Mouse (Mus musculus) left cerebral cortex, adult 8-10 months (tissue): ENCODE results near the gene Phf11b. TPM values are rescaled to one million over a fixed set of nuclear protein-coding genes. Genes with fewer than 3 reads are reported as not detected.
A peak's percentile ranks its signal among the peaks of the same experiment; 100 is the strongest.
"Not testable (repeated sequence)": the region's sequence is repeated elsewhere in the genome, so short reads cannot be mapped to it uniquely, and the experiment has no call there.

Experiments
- DNase-seq, 2 experiments: peaks; one replicate each; pipeline ENCODE4 v3.0.0; 2022; ENCODE audit warnings: low spot score in 2 of 2
- total RNA-seq, 4 experiments: library from RNA; stranded (reverse); gene quantifications; 2 replicates each; pipeline ENCODE4 v1.2.4; 2022

Gene Phf11b
- total RNA-seq, result 1 to 10 TPM in 2 of 4 experiments, under 1 TPM in 2; 0.51 to 1.8 (median 1.0) TPM

DNA sequence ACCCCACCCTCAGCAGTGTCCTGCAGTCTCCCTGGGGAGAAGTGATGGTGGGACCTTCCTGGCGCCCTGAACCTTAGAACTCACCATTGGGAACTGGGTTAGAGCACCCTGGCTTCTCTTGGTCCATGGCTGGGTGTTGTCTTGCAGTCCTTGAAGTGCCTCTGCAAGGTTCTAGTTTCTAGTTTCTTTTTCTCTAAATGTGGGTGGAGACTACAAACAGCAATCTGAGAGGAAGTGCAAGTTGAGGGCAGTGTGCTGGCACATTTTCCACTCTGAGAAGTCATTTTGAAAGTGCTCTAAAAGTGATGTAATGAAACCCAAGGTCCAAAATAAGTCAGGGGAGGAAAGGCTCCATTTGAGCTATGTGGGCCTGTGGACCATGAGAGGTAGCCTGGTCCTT is at the start of gene Phf11b:
TSS of gene Phf11b (minus strand) at position 163 of the 400 bp plus-strand sequence.
- not testable (repeated sequence) for DNase-seq

DNA sequence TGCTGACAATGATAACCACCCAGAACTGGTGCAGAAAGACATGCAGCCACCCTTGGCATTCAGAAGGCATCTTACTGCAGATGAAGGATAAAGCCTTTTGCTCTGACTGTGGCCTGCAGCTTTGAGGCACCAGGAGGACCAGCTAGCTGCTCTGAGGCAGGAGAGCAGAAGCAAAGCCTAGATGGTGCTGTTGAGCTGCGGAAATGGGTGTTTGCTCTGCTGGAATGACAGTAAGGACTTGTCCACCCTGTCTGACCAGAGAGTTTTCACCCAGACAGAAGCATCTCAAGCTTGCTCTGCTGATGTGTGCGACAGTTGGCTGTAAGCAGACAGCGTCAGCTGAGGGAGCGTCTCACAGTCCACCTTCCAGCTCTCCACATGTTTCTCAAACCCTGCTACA is 49.0 kb upstream of the Phf11b start:
- peak; percentile 9 to 11 for DNase-seq

DNA sequence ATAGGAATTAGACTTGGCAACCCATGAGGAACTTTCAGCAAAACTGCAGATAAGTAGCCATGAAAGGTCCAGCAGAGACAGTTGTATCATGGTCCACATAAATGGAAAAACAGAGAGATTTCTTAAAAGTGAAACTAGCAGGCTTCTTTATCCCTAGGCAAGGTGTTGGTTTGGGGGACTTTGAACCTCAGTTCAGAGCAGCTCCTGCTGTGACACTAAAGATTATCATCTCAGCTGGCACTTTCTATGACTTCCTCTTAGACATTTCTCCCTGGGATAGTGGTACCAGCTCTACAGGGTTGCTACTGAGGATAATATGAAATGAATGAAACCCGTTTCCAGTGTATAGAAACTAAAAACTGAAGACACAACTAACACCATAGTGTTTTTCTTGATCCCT is 48.4 kb upstream of the Phf11b start:
- DNase-seq, result no peak

DNA sequence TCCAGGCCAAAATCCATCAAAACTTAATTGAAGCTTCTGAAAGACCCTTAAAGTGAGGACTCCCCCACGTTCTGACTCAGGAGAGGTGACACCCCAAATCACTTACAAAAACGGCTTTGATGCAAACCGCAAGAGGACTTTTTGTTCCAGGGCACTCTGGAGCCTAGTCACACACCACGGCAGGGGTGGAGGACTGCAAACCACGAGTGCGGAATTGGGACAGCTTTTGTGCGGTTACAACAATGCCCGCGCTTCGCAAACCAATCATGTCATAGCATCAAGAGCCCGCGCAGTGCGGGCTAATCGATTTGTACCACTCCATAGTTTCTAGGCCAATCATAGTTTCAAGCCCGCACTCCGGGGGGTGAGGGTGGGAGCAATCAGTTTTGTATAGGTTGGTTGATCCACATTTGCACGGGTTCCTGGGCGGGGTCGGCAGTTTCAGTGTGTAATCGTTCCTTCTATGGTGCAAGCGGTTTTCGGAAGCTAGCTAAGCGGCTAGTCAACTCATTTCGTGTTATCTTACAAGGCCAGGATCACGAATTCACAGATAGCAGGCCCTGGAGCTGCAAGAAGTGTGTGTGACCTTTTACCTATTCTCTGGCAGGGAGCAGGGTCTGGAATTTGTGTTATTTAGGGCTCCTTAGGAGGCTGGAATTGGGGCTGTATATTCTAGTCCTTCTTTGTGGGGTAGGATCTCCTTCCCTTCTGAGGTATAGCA is 29.4 kb upstream of the Phf11b start:
- DNase-seq, result no peak

DNA sequence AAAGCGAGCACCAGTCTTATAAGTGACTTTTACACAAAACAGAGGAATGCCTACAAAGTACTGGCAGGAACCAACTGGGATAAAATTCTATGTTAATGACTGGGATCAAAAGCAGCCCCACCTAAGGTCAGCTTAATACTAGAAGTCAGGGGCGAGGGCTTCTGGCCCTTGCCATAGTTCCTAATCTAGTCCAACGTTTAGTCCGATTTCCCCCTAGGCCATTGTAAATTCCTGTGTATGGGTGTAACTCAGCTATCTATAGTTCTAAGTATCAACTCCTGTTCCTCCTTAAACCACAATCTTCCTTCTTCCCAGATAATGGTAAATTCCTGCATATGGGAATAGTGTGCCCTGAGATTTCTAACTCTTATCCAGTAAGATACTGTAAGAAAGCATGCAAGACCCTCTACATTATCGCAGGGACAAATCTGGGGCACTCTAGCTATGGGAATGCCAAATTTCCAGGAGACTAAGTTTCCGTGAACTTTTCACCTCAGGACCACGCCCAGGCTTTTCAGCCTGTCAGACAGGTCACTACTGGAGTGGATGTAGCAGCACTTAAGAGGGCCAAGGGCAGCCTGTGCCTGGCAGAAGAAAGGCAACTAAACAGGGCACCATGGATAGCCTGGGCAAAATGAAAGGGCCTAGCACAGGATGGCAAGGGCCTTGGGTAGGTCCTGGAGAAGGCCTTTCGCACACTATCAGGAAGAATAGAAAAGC is 25.4 kb upstream of the Phf11b start:
- no peak for DNase-seq

DNA sequence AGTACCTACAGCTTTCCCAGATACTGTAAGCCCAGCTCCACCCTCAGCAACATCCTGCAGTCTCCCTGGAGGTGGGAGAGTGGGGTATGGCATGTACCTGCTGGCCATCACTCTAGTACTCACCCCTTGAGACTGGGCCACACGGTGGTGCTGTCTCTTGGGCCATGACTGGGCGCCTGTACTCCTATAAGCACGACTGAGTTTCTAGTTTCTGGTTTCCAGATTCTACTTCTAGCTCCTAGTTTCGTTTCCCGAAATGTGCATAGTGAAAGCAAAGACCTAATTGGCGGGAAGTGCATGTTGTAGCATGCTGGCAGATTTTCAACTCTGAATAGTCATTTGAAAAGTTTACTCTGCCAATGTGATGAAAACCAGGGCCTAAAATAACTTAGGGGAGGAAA is 24.1 kb upstream of the Phf11b start, which contains the start of gene Phf11d:
TSS of gene Phf11d (minus strand) at position 227 of the 401 bp plus-strand sequence.
- no peak for DNase-seq

DNA sequence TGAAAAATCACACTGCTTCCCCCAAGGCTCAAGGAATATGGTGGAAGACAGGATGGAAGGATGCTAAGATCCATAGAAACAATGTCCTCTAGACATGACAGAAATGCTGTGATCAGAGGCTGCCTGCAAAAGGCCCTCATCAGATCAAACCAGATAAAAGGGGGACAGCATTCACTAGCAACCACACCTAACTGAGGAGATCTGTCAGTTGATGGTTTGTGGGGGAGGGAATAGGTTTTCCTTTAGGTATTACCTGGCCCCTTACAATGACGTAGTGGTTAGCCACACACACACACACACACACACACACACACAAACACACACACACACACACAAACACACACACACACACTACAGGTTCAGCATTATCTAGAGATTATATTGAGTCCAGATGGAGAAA is 1.6 kb downstream of the Phf11b start:
- DNase-seq, result no peak

GRCm38 (mm10) chr14:59336056-59336455 is 5.1 kb downstream of the Phf11b start:
- not testable (repeated sequence) for DNase-seq

GRCm38 (mm10) chr14:59330499-59330898 is 10.7 kb downstream of the Phf11b start:
- DNase-seq, result peak; percentile 8 to 9

GRCm38 (mm10) chr14:59319970-59320369 is 21.2 kb downstream of the Phf11b start:
- DNase-seq, result not testable (repeated sequence)

DNA sequence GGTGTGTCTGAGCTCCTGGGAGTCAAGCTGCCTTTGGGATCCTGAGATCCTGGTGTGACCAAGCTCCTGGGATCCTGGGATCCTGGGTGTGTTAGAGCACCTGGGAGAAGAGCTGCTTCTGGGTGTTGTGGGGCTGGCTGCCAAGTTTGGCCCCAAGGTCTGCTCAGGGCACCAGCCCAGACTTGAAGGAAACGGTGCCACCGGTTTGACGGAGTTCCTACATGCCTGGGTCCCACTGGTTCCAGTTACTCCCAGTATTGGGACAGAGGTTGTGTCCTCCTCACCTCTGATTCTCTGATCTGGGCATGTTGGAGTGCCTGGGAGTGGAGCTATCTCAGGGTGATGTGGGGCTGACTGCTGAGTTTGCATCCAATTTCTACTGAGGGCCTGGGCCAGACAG is 22.1 kb downstream of the Phf11b start:
- not testable (repeated sequence) for DNase-seq

DNA sequence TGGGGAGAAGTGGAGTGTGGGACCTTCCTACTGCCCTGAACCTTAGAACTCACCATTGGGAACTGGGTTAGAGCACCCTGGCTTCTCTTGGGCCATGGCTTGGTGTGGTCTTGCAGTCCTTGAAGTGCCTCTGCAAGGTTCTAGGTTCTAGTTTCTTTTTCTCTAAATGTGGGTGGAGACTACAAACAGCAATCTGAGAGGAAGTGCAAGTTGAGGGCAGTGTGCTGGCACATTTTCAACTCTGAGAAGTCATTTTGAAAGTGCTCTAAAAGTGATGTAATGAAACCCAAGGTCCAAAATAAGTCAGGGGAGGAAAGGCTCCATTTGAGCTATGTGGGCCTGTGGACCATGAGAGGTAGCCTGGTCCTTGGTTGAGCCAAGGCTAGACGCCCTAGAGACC is 43.8 kb downstream of the Phf11b start, which contains the start of gene Phf11a:
TSS of gene Phf11a (minus strand) at position 132 of the 400 bp plus-strand sequence.
- DNase-seq, result not testable (repeated sequence)

DNA sequence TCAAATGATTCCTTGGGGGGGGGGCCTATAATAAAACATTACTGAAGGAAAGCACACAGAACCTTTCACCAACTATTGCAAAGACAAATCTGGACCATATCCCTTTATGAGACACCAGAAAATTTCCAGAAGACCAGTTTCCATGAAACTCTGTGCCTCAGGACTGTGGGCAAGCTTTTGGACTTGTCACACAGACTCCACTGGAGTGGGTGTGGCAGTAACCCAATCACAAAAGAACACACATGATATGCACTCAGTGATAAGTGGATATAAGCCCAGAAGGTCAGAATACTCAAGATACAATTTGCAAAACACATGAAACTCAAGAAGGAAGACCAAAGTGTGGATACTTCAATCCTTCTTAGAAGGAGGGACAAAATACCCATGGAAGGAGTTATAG is 49.4 kb downstream of the Phf11b start:
- DNase-seq, result not testable (repeated sequence)

DNA sequence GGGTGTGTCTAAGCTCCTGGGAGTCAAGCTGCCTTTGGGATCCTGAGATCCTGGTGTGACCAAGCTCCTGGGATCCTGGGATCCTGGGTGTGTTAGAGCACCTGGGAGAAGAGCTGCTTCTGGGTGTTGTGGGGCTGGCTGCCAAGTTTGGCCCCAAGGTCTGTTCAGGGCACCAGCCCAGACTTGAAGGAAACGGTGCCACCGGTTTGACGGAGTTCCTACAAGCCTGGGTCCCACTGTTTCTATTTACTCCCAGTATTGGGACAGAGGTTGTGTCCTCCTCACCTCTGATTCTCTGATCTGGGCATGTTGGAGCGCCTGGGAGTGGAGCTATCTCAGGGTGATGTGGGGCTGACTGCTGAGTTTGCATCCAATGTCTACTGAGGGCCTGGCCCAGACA is 66.2 kb downstream of the Phf11b start:
- DNase-seq, result not testable (repeated sequence)

Other genes starting within 250 kb of the Phf11b start
- not detected for gene 1700129C05Rik, start 198.5 kb downstream of the Phf11b start, total RNA-seq
- not detected for gene Gm5142, start 162.6 kb downstream of the Phf11b start, total RNA-seq
- 10 to 100 TPM; 39.1 to 44.2 (median 40.2) TPM for gene Rcbtb1, start 140.1 kb downstream of the Phf11b start, total RNA-seq
- gene Gm6904, start 81.1 kb downstream of the Phf11b start, total RNA-seq, result under 1 TPM in 1 of 4 experiments, not detected in 3; 0.81 TPM
- under 1 TPM in 1 of 4 experiments, not detected in 3; 0.28 TPM for gene Phf11a, start 43.8 kb downstream of the Phf11b start, total RNA-seq
- gene Phf11d, start 24.1 kb upstream of the Phf11b start, total RNA-seq, result 1 to 10 TPM in 3 of 4 experiments, under 1 TPM in 1; 0.61 to 2.5 (median 1.6) TPM
- gene Phf11c, start 54.0 kb upstream of the Phf11b start, total RNA-seq, result under 1 TPM; 0.17 to 0.60 (median 0.23) TPM
- gene Setdb2, start 99.5 kb upstream of the Phf11b start, total RNA-seq, result 1 to 10 TPM; 5.3 to 8.1 (median 6.2) TPM
- gene Cab39l, start 99.6 kb upstream of the Phf11b start, total RNA-seq, result 10 to 100 TPM; 22.7 to 31.4 (median 29.1) TPM